Mouse (Mus musculus): ENCODE results near the gene Knstrn.
A peak's percentile ranks its signal among the peaks of the same experiment; 100 is the strongest.

Gene Knstrn

GRCm38 (mm10) chr2:118899981-118900825, 86.4 kb downstream of the Knstrn start, which contains the start of gene Bahd1:
TSS of gene Bahd1 (plus strand) at chr2:118900377.
- DNase-seq (ENCODE audit: low spot score in 2 of 2) = peak in 1 of 2 experiments; percentile 32

GRCm38 (mm10) chr2:118900826-118901140, 87.0 kb downstream of the Knstrn start:
- no peak for DNase-seq (ENCODE audit: low spot score in 2 of 2)

- peak; percentile 91 to 98 for DNase-seq (ENCODE audit: low spot score in 2 of 2)
These were observed 87.6 kb downstream of the Knstrn start for GRCm38 (mm10) chr2:118901175-118902031.

GRCm38 (mm10) chr2:118902051-118903025, 88.5 kb downstream of the Knstrn start:
- peak; percentile 30 to 42 for DNase-seq (ENCODE audit: low spot score in 2 of 2)

GRCm38 (mm10) chr2:118903333-118903741, 89.5 kb downstream of the Knstrn start:
- DNase-seq (ENCODE audit: low spot score in 2 of 2) = no peak

All from urinary bladder, postnatal 36 days (tissue).